Mouse (Mus musculus): Measurements from ENCODE around the gene Ptprs. TPM values are rescaled to one million over a fixed set of nuclear protein-coding genes. Genes with fewer than 3 reads are reported as not detected.

The Ptprs gene
- polyA plus RNA-seq, 1 experiment = 63.4 TPM

- no peak for TF ChIP-seq POLR2A (IDR thresholded peaks at IDR 0.05; ENCODE audit: control insufficient read depth, low read depth, low read length)
- H3K4me3 ChIP-seq (ENCODE audit: control insufficient read depth, low read depth, low read length) = no peak overlapping the region
- peaks cover 25% of the 10 kb centered on the region for H3K4me1 ChIP-seq (ENCODE audit: control insufficient read depth, insufficient read depth, low read length)
- no peaks in the 10 kb centered on the region for H3K36me3 ChIP-seq (ENCODE audit: control insufficient read depth, insufficient read depth, low read length)
- no peaks in the 10 kb centered on the region for H3K27me3 ChIP-seq (ENCODE audit: control insufficient read depth, insufficient read depth, low read length)
- H3K27ac ChIP-seq (ENCODE audit: control insufficient read depth, insufficient read depth, low read depth, low read length) = no peak overlapping the region
Measured at GRCm38 (mm10) chr17:56468380-56468779, 7.9 kb downstream of the Ptprs start.

DNA sequence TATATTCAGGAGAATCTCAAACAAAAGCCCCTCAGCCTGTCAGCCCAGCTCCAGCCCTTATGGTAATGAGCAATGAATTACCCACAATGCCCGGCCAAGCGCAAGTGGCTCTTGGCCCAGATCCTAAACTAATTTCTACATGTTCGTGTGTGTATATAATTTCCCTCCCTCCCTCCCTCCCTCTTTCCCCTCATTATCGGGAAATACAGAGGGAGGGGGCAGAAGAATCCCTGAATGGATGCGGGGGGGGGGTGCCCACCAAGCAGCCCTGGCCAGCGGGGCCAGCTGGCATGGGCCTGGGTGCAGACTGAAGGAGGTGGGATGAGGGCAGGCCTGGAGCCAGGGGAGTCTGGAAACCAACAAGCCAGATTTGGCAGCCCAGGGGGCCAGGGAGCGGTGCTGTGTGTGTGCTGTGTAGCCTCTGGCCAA is 8.8 kb downstream of the Ptprs start:
- TF ChIP-seq CTCF (IDR thresholded peaks at IDR 0.05; ENCODE audit: control insufficient read depth, insufficient read depth, insufficient replicate concordance, low read depth, low read length) = no peak
- TF ChIP-seq POLR2A (IDR thresholded peaks at IDR 0.05; ENCODE audit: control insufficient read depth, low read depth, low read length) = no peak
- Histone ChIP-seq H3K4me1 (ENCODE audit: control insufficient read depth, insufficient read depth, low read length) (peaks cover 26% of the 10 kb centered on the region), H3K27ac (ENCODE audit: control insufficient read depth, insufficient read depth, low read depth, low read length) (no peak overlapping the region), H3K4me3 (ENCODE audit: control insufficient read depth, low read depth, low read length) (no peak overlapping the region), H3K27me3 (ENCODE audit: control insufficient read depth, insufficient read depth, low read length) (no peaks in the 10 kb centered on the region), H3K36me3 (ENCODE audit: control insufficient read depth, insufficient read depth, low read length) (no peaks in the 10 kb centered on the region)

GRCm38 (mm10) chr17:56466747-56467146 is 9.5 kb downstream of the Ptprs start:
- no peaks in the 10 kb centered on the region for H3K36me3 ChIP-seq (ENCODE audit: control insufficient read depth, insufficient read depth, low read length)
- no peak for TF ChIP-seq POLR2A (IDR thresholded peaks at IDR 0.05; ENCODE audit: control insufficient read depth, low read depth, low read length)
- no peak for TF ChIP-seq CTCF (IDR thresholded peaks at IDR 0.05; ENCODE audit: control insufficient read depth, insufficient read depth, insufficient replicate concordance, low read depth, low read length)
- no peaks in the 10 kb centered on the region for H3K27me3 ChIP-seq (ENCODE audit: control insufficient read depth, insufficient read depth, low read length)
- no peak overlapping the region for H3K27ac ChIP-seq (ENCODE audit: control insufficient read depth, insufficient read depth, low read depth, low read length)
- H3K4me3 ChIP-seq (ENCODE audit: control insufficient read depth, low read depth, low read length) = no peak overlapping the region
- peaks cover 20% of the 10 kb centered on the region for H3K4me1 ChIP-seq (ENCODE audit: control insufficient read depth, insufficient read depth, low read length)

DNA sequence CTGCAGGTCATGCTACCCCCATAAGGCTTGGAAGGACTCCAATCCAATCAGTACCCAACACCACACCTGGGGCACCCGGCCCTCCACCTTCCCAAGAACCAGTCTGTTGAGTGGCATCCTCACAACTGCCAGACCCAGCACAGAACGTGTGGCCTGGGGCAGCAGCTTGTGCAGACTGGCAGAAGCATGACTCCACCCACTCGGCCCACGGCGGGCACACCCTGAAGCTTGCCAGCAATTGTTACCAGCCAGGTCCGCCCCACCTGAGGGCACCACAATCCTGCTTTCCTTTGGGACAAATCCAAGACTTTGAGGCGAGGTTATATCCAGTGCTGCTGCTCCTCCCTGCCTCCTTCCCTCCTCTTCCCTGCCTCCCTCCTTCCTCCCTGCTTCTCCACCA is 11.5 kb downstream of the Ptprs start:
- H3K4me1 ChIP-seq (ENCODE audit: control insufficient read depth, insufficient read depth, low read length) = peaks cover 28% of the 10 kb centered on the region

DNA sequence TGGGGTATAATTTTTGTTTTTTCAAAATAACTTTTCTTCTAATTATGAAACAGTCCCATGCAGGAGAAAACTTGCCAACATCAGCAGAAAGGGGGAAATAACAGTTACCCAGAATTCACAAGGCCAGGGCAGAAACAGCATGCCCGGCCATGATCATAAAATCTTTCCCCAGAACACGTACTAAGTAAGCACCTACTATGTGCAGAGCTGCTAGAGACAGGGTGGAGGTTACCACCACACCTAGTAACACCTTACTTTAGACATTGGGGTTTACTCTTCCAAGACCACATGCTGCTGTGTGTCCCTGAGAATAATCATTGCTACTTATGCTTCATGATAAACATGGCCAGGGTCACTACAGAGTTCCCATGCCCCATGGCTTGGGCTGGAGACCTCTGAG is 11.9 kb downstream of the Ptprs start:
- TF ChIP-seq CTCF (IDR thresholded peaks at IDR 0.05; ENCODE audit: control insufficient read depth, insufficient read depth, insufficient replicate concordance, low read depth, low read length) = no peak
- TF ChIP-seq POLR2A (IDR thresholded peaks at IDR 0.05; ENCODE audit: control insufficient read depth, low read depth, low read length) = no peak
- H3K27me3 ChIP-seq (ENCODE audit: control insufficient read depth, insufficient read depth, low read length) = no peaks in the 10 kb centered on the region
- no peak overlapping the region for H3K27ac ChIP-seq (ENCODE audit: control insufficient read depth, insufficient read depth, low read depth, low read length)
- no peak overlapping the region for H3K4me3 ChIP-seq (ENCODE audit: control insufficient read depth, low read depth, low read length)
- no peaks in the 10 kb centered on the region for H3K36me3 ChIP-seq (ENCODE audit: control insufficient read depth, insufficient read depth, low read length)
- peaks cover 28% of the 10 kb centered on the region for H3K4me1 ChIP-seq (ENCODE audit: control insufficient read depth, insufficient read depth, low read length)

More for the DNA sequence above, 11.5 kb downstream of the Ptprs start:
- Histone ChIP-seq H3K4me3 (ENCODE audit: control insufficient read depth, low read depth, low read length) (no peak overlapping the region), H3K27me3 (ENCODE audit: control insufficient read depth, insufficient read depth, low read length) (no peaks in the 10 kb centered on the region), H3K36me3 (ENCODE audit: control insufficient read depth, insufficient read depth, low read length) (no peaks in the 10 kb centered on the region), H3K27ac (ENCODE audit: control insufficient read depth, insufficient read depth, low read depth, low read length) (no peak overlapping the region)
- TF ChIP-seq POLR2A (IDR thresholded peaks at IDR 0.05; ENCODE audit: control insufficient read depth, low read depth, low read length) (no peak), CTCF (IDR thresholded peaks at IDR 0.05; ENCODE audit: control insufficient read depth, insufficient read depth, insufficient replicate concordance, low read depth, low read length) (no peak)

GRCm38 (mm10) chr17:56463500-56463899 is 12.8 kb downstream of the Ptprs start:
- Histone ChIP-seq H3K27ac (ENCODE audit: control insufficient read depth, insufficient read depth, low read depth, low read length) (peak overlapping the region; percentile 91; the same call in 1 of the 2 replicates), H3K4me1 (ENCODE audit: control insufficient read depth, insufficient read depth, low read length) (peaks cover 28% of the 10 kb centered on the region), H3K4me3 (ENCODE audit: control insufficient read depth, low read depth, low read length) (no peak overlapping the region), H3K36me3 (ENCODE audit: control insufficient read depth, insufficient read depth, low read length) (no peaks in the 10 kb centered on the region; the same call in 1 of the 2 replicates), H3K27me3 (ENCODE audit: control insufficient read depth, insufficient read depth, low read length) (no peaks in the 10 kb centered on the region)
- no peak for TF ChIP-seq CTCF (IDR thresholded peaks at IDR 0.05; ENCODE audit: control insufficient read depth, insufficient read depth, insufficient replicate concordance, low read depth, low read length)
- TF ChIP-seq POLR2A (IDR thresholded peaks at IDR 0.05; ENCODE audit: control insufficient read depth, low read depth, low read length) = no peak

DNA sequence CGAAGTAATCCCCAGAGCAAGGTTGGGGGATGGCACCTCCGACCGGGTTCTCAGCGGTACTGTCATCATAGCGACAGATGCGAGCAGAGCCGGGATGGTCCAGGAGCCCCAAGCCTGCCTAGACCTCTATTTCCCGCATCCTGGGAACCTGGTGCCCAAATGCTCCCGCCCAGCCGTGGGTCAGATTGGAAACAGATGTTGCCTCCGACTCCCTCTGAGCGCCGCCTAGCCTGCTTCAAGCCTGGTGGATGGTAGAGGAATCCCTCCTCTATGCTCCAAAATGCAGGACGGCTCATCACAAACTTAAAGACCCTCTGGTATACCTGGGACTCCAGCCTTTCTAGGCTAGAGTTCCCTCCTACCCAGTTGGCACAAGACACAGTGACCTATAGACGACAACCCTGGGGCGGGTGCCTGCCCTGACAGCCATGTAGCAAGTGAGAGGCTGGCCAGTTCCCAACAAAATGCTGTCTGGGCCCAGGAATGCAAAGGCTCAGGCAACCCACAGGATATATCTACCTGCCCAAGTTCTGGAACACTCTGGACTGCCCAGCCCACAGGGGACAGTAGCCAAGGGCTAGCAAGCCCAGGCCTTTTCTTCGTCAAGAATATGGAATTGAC is 13.3 kb downstream of the Ptprs start:
- Histone ChIP-seq H3K27ac (ENCODE audit: control insufficient read depth, insufficient read depth, low read depth, low read length) (peak overlapping the region; percentile 91), H3K4me1 (ENCODE audit: control insufficient read depth, insufficient read depth, low read length) (peaks cover 28% of the 10 kb centered on the region)

More for the DNA sequence above, 13.3 kb downstream of the Ptprs start:
- TF ChIP-seq POLR2A (IDR thresholded peaks at IDR 0.05; ENCODE audit: control insufficient read depth, low read depth, low read length) (no peak), CTCF (IDR thresholded peaks at IDR 0.05; ENCODE audit: control insufficient read depth, insufficient read depth, insufficient replicate concordance, low read depth, low read length) (no peak)
- no peaks in the 10 kb centered on the region for H3K27me3 ChIP-seq (ENCODE audit: control insufficient read depth, insufficient read depth, low read length)
- no peaks in the 10 kb centered on the region; the same call in 1 of the 2 replicates for H3K36me3 ChIP-seq (ENCODE audit: control insufficient read depth, insufficient read depth, low read length)
- H3K4me3 ChIP-seq (ENCODE audit: control insufficient read depth, low read depth, low read length) = peak overlapping the region; percentile 95
